Mouse (Mus musculus) liver, postnatal 0 days (tissue): ENCODE measurements around the gene Sec61a1.

Experiments used
- CTCF ChIP-seq: sonication (generic); IDR thresholded peaks from 2 replicates; pipeline ENCODE4 v1.5.1; 2016; ENCODE audit warnings: antibody characterized with exemption, low read depth
- EP300 ChIP-seq: IDR thresholded peaks from 2 replicates; pipeline ENCODE4 v1.6.1; 2016; ENCODE audit warnings: antibody characterized with exemption, low read depth, mild to moderate bottlenecking

DNA sequence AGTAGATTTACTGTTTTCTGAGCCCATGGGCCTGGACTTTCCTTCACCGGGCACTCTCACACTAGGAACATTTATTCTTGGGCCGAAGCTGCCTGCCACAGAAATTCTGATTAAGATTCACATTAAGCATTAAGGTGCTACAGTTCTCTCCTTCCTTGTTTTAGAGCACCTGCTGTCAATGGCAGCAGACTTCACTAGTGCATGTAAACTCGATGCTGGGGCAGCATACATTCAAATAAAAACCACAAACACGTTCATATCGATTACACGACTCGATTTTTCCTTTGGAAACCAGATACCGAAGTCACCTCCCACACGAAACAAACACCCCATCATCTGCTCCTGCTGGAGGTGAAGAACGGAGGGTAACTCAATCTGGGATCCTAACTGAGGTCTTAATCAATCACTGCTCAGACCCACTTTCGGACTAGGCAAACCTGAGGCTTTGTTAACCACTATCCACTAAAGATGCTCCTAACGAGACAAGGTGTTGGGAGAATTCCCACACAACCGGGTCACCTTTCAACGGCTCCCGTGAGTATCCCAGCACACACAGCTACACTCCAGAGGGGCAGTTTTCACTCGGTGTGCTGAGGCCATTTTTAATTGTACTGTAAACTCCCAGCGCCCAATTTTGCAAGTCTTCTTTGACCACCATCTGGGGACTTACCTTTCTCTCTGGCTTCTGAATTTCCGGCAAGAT, 853 bp downstream of the Sec61a1 start:
- TF ChIP-seq CTCF (no peak), EP300 (no peak)
